Mouse (Mus musculus) kidney, adult 2 months (tissue): ENCODE data around the gene Gm20835. TPM values are rescaled to one million over a fixed set of nuclear protein-coding genes. Genes with fewer than 3 reads are reported as not detected.
"Not testable (repeated sequence)": the region's sequence is repeated elsewhere in the genome, so short reads cannot be mapped to it uniquely, and the experiment has no call there.

Experiments used
- DNase-seq: peaks from one replicate; pipeline ENCODE4 v3.0.0; 2021
- H3K27ac ChIP-seq: fragments of 200-500 bp; 2 replicates; pipeline ENCODE4 v1.5.1; 2012; ENCODE audit warnings: low read depth, low read length, control low read depth, inconsistent platforms; ENCODE audit not compliant: insufficient read depth
- H3K27me3 ChIP-seq: fragments of 200-500 bp; replicated peaks from 2 replicates; pipeline ENCODE4 v1.6.1; 2012; ENCODE audit warnings: mild to moderate bottlenecking, moderate library complexity, low read length, inconsistent platforms; ENCODE audit not compliant: control insufficient read depth, insufficient read depth
- H3K36me3 ChIP-seq: fragments of 200-500 bp; 2 replicates; pipeline ENCODE4 v1.6.1; 2012; ENCODE audit warnings: mild to moderate bottlenecking, moderate library complexity, low read length, inconsistent platforms; ENCODE audit not compliant: control insufficient read depth, insufficient read depth
- H3K4me1 ChIP-seq: fragments of 200-500 bp; 2 replicates; pipeline ENCODE4 v1.6.1; 2011; ENCODE audit warnings: low read length; ENCODE audit not compliant: control insufficient read depth, insufficient read depth
- H3K4me3 ChIP-seq: fragments of 200-500 bp; 2 replicates; pipeline ENCODE4 v1.5.1; 2011; ENCODE audit warnings: mild to moderate bottlenecking, low read depth, low read length, control low read depth; ENCODE audit not compliant: insufficient read depth
- WGBS: fragments of 180-500 bp; shearing (Covaris S2); methylation state at CpG from one replicate; pipeline ENCODE4 v1.1.7; 2018; 5-methylcytosine and 5-hydroxymethylcytosine counted together
- polyA plus RNA-seq: library from polyadenylated mRNA; depleted of rRNA; stranded (reverse); fragments of >200 nt; gene quantifications from 2 replicates; pipeline ENCODE4 v1.2.3, GENCODE M21; 2012; rRNA removed

Gm20835 gene
- not detected in 2 replicates for polyA plus RNA-seq

- not testable (repeated sequence) for H3K27ac ChIP-seq, H3K27me3 ChIP-seq, H3K36me3 ChIP-seq, H3K4me3 ChIP-seq, H3K4me1 ChIP-seq, DNase-seq
- WGBS = no CpG with 5 or more reads among the region's 6 CpGs
These were observed at the start of gene Gm20835 for GRCm38 (mm10) chrY:36735190-36735589. TSS of gene Gm20835 (minus strand) at chrY:36735290.
